Mouse (Mus musculus) kidney, postnatal 4 days (tissue): ENCODE measurements at regions not wholly inside any gene's neighbourhood (a gene's known extent, or its start where the extent isn't known, plus 50 kb on each side); places are given as distances from the start of the nearest gene placed in this dataset.
"Not testable (repeated sequence)": the region's sequence is repeated elsewhere in the genome, so short reads cannot be mapped to it uniquely, and the experiment has no call there.

Source experiments
- DNase-seq, 2 experiments: peaks; one replicate each; pipeline ENCODE4 v3.0.0; 2021; ENCODE audit warnings: mixed read lengths in 2 of 2

GRCm38 (mm10) chr3:114627103-114627502 is 276.8 kb upstream of the Olfm3 start:
- no peak for DNase-seq

GRCm38 (mm10) chr3:114635362-114635761 is 268.5 kb upstream of the Olfm3 start:
- no peak for DNase-seq

- no peak for DNase-seq
These were observed 255.9 kb upstream of the Olfm3 start for GRCm38 (mm10) chr3:114647957-114648356.

GRCm38 (mm10) chr3:114697946-114698345 is 205.9 kb upstream of the Olfm3 start:
- DNase-seq = no peak

- no peak for DNase-seq
These were observed 178.7 kb upstream of the Olfm3 start for GRCm38 (mm10) chr3:114725131-114725530.

- DNase-seq = no peak
These were observed 167.5 kb upstream of the Olfm3 start for GRCm38 (mm10) chr3:114736426-114736825.

GRCm38 (mm10) chr3:114744206-114744605 is 159.7 kb upstream of the Olfm3 start:
- DNase-seq = no peak

GRCm38 (mm10) chr3:114745131-114745530 is 158.7 kb upstream of the Olfm3 start:
- no peak for DNase-seq

GRCm38 (mm10) chr3:114757313-114757712 is 146.6 kb upstream of the Olfm3 start:
- DNase-seq = no peak

- DNase-seq = no peak
These were observed 145.3 kb upstream of the Olfm3 start for GRCm38 (mm10) chr3:114758592-114758991.

- no peak for DNase-seq
These were observed 144.4 kb upstream of the Olfm3 start for GRCm38 (mm10) chr3:114759290-114760002.

GRCm38 (mm10) chr3:114762373-114762772 is 141.5 kb upstream of the Olfm3 start:
- not testable (repeated sequence) for DNase-seq

- DNase-seq = no peak
These were observed 114.8 kb upstream of the Olfm3 start for GRCm38 (mm10) chr3:114789082-114789481.

- DNase-seq = peak in 1 of 2 experiments; percentile 0
These were observed 113.9 kb upstream of the Olfm3 start for GRCm38 (mm10) chr3:114790005-114790404.

- DNase-seq = no peak
These were observed 70.8 kb upstream of the Olfm3 start for GRCm38 (mm10) chr3:114833120-114833519.
